Mouse (Mus musculus) G1E-ER4 (cell line): Measurements from ENCODE around the gene Ampd1. TPM values are rescaled to one million over a fixed set of nuclear protein-coding genes. Genes with fewer than 3 reads are reported as not detected.

Source experiments
- GATA1 ChIP-seq: IDR thresholded peaks from one replicate; pipeline ENCODE4 v1.8.0; 2012; ENCODE audit warnings: low read length, inconsistent platforms
- polyA plus RNA-seq: library from polyadenylated mRNA; stranded (reverse); fragments of >175 nt; gene quantifications from 2 replicates; pipeline ENCODE4 v1.2.3, GENCODE M21; 2012

The Ampd1 gene
- polyA plus RNA-seq, 1 experiment = not detected

DNA sequence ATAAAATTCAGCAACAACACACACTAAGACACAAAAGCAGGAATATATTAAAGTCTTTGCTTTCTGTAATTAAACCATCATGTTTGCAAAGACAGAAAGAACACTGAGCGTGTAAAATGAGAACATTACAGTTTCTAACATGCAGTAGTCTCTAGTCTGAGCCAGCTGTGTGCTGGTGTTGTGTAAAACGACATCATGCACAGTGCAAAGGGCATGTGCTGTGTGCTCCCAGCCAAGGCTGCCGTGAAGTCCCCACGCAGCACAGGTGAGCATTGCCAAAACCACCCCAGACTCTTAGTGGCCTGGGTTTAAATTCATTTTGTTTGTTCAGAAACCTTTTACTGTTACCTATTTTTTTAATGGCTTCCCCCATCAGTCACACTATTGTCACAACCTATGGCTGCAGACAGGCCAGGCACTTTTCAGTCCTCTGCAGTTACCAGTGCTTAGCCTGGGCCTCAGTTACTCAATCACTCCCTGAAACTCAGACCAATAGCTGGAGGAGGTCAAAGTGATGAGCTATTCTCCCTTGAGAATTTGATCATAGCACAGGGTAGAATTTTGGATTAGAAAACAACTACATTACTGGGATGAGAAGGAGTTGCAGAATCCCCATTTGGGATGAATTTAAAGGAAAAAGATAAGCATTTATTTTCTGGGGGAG is 62.7 kb downstream of the Ampd1 start:
- TF ChIP-seq GATA1 = no peak

DNA sequence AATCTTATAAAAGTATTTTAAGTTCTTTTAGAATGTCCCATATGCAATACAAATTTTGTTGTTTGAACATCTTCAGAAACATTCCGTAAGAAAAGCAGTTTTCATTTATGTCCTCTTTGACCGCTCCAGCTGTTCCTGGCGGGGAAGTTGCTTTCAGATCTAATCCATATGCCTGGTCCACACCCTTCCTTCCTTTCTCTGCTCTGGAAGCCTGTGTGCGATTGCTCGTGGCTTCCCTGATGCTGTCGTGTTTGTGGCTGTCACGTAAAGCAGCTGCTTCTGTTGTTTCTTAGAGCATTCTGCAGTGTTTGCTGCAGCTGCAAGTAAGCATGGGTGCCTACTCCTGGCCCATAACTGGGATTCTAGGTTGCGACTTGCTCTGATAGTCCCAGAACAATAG is 65.2 kb downstream of the Ampd1 start:
- TF ChIP-seq GATA1 = no peak

- no peak for TF ChIP-seq GATA1
Observed at GRCm38 (mm10) chr3:103141287-103141686, 67.5 kb downstream of the Ampd1 start.

DNA sequence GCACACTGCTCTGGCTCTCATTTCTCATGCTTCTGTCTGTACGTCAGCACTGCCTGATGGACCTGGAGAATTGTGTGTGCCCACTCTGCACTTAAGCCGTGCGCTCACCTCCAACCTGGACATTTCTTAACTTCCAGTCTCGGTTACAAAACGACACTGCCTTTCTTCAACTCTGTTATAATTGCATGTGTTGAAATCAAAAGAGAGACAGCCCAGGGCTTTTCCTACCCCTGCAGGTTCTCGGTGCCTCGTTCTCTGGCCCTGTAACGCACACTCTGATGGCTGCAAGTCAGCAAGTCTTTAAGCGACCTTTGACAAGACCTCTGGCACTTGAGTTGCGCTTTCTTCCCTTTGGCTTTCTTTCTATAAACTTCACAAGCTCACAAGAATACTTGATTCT is 68.6 kb downstream of the Ampd1 start:
- TF ChIP-seq GATA1 = no peak

- TF ChIP-seq GATA1 = no peak
Observed at GRCm38 (mm10) chr3:103145336-103145735, 71.5 kb downstream of the Ampd1 start.

DNA sequence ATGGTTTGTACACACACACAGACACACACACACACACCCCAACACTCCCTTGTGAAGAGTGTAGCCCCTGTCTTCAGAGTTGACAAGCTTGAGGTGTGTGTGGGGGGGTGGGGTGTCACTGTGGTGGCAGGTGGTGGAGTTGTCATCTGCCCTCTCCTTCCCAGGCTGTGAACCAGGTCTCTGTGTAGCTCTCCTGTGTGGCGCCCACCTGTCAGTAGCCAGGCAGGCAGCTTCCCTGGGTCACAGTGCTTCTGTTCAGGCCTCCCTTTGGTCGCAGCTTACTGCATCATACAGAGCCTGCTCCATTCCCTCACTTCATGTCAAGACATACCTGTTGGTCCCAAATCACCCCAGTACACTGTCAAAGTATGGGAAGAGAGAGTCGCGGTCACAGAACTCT is 72.0 kb downstream of the Ampd1 start:
- TF ChIP-seq GATA1 = no peak

DNA sequence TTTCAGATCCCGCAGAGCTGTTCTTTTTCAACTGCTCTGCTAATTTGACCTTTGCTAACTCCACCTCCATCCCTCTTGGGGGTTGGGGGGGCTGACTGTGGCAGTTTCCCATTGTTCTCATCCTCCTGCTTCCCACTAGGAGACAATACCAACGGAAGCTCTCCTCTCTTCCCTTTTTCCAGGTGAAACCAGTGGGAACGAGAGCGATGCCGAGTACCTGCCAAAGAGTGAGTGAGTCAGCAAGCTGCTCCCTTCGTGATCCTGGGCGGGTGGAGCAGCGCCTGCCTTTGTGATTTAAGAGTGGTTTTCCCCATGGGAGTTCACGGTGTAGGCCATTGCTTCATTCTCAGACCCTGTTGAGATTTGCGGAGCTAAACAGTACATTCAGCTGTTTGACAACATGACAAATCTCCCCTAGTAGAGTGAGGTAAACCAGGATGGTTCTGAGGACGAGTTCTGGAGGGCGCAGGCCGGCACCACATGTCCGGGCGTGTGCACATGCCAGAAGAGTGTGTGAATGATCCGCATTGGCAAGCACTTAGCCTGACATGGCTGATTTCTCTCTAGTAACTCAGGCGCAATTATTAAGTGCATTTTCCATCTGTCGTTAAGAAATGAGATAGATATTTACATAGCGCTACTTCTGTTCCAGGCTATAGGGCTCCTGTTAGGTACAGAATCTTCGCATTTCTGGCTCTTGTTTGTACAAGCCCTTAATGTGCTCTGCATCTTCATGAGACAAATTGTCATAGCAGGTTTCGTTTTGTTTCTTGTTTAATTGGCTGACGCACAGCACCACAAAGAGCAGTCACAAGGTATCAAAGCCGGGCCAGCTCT is 72.7 kb downstream of the Ampd1 start:
- no peak for TF ChIP-seq GATA1

GRCm38 (mm10) chr3:103147775-103148174 is 74.0 kb downstream of the Ampd1 start:
- TF ChIP-seq GATA1 = no peak

- no peak for TF ChIP-seq GATA1
Observed at GRCm38 (mm10) chr3:103148941-103149340, 75.1 kb downstream of the Ampd1 start.

Other genes starting within 250 kb of the Ampd1 start
- not detected in 2 replicates for gene Sycp1, start 137.9 kb upstream of the Ampd1 start, polyA plus RNA-seq
- gene Nr1h5, start 109.9 kb upstream of the Ampd1 start, polyA plus RNA-seq = not detected in 2 replicates
- 3.6 and 4.3 TPM in 2 replicates for gene Sike1, start 78.3 kb upstream of the Ampd1 start, polyA plus RNA-seq
- 4.5 and 7.9 TPM in 2 replicates for gene Csde1, start 53.6 kb upstream of the Ampd1 start, polyA plus RNA-seq
- gene Nras, start 15.7 kb upstream of the Ampd1 start, polyA plus RNA-seq = 3.0 and 3.7 TPM in 2 replicates
- gene Dennd2c, start 28.6 kb downstream of the Ampd1 start, polyA plus RNA-seq = 0.71 and 1.0 TPM in 2 replicates
- gene Bcas2, start 97.6 kb downstream of the Ampd1 start, polyA plus RNA-seq = 135 and 210 TPM in 2 replicates
- 6.4 and 8.0 TPM in 2 replicates for gene Trim33, start 205.3 kb downstream of the Ampd1 start, polyA plus RNA-seq